Mouse (Mus musculus): ENCODE measurements around the gene Iba57. TPM values are rescaled to one million over a fixed set of nuclear protein-coding genes. Genes with fewer than 3 reads are reported as not detected.

Gene Iba57
- polyA plus RNA-seq, 1 experiment from 2014 or later = 3.8 TPM

DNA sequence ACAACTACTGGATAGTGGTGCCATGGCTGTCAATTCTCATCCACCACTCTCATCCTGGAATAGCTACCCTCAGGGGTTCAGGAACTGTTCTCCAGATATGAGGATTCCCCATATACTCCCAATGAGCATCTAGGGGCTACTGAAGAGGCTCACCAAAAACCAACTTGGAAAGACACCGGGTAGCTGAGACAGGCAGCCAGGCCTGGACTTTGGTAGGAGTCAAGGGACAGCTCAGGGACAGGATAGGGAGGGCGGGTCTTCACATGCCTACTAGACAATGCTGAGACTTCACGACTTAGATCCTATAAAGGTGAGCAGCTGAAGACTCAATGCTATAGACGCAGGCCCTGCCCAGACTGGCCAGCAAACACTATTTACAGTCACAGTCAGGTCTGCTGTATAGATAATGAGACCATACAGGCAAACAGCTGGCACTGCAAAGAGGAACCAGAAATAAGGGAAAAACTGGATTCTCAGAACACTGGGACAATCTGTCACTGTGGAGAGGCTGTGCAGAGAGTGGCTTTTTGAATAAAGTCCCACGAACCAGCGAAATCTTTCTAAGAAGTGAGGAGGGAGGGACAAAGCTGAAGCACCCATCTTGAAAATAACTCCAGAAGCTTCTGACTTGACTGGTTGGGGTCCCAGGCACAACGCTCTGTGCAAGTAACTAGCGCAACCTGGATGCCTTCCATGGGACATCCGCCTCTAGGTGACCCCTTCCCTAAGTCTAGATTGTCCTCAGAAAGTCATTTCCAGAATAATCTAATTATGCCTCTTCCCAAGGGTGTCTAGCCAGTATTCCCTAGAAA is 890 bp downstream of the Iba57 start:
- peak overlapping the region; percentile 99 for H3K27ac ChIP-seq (ENCODE audit: low read depth, low read length)
- H3K4me2 ChIP-seq = peak overlapping the region; percentile 62
- WGBS (ENCODE audit: insufficient replicate concordance) = 52% methylated on average over 9 of the region's 9 CpGs
- H3K4me1 ChIP-seq (ENCODE audit: control insufficient read depth, insufficient read depth, low read length) = peaks cover 27% of the 10 kb centered on the region
- peak overlapping the region; percentile 84 for H3K4me3 ChIP-seq (ENCODE audit: low read depth, low read length)
- ATAC-seq (replicated peaks; ENCODE audit: insufficient number of reproducible peaks, low FRiP score, low TSS enrichment) = 0 out of 2 replicates have a peak, but pooled peaks have one; percentile 3
- H3K9me3 ChIP-seq (replicated peaks; ENCODE audit: control insufficient read depth, low read length) = no peaks in the 10 kb centered on the region
- no peaks in the 10 kb centered on the region; the same call in 1 of the 2 replicates for H3K36me3 ChIP-seq (ENCODE audit: control insufficient read depth, insufficient read depth, low read length)
- H3K27me3 ChIP-seq (ENCODE audit: control insufficient read depth, insufficient read depth, low read length) = no peaks in the 10 kb centered on the region
- peak overlapping the region; percentile 97 for H3K9ac ChIP-seq (ENCODE audit: low read depth, low read length)

DNA sequence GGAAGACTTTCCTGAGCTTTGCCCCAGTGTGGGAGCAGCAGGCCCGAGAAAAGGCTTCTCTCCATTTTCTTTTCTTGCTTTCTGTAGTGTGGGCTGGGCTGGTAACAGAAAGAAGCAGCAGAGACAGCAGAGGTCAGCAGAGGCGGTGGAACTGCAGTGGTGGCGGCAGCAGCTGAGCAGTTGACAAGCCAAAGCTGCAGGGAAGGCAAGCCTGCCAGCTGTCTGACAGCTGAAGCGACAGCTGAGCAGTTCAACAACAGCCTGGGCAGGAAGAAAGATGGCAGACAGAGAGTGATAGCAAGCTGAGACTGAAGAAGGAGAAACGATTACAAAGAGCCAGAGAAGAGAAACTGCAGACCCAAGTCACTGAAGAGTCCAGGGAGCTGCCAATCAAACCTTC is 2.1 kb downstream of the Iba57 start:
- Histone ChIP-seq H3K4me2 (no peak overlapping the region), H3K27ac (ENCODE audit: low read depth, low read length) (peak overlapping the region; percentile 29)

DNA sequence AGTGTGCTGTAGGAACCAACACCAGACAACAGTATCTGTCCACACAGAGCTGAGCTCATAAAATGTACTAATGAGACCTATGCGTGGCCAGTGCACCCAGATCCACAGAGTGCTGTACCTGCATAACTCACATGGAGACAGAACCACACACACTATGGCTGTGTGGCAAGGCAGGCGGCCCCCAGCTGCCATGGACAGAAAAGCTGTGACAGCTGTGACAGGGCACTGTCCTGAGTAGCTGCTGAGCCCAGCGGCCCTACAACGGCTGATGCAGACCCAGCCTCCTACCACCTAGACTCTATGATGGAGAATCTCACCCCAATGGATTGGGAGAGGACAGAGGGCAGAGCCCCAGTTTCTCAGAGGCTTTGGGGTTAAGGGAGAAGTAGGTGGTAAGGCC is 4.0 kb downstream of the Iba57 start:
- H3K9ac ChIP-seq (ENCODE audit: low read depth, low read length) = no peak overlapping the region

More for the DNA sequence above, 2.1 kb downstream of the Iba57 start:
- ATAC-seq (replicated peaks; ENCODE audit: insufficient number of reproducible peaks, low FRiP score, low TSS enrichment) = no peak
- H3K4me3 ChIP-seq (ENCODE audit: low read depth, low read length) = no peak overlapping the region
- WGBS (ENCODE audit: insufficient replicate concordance) = 55% methylated on average over 5 of the region's 5 CpGs
- H3K9ac ChIP-seq (ENCODE audit: low read depth, low read length) = peak overlapping the region; percentile 18; the same call in 1 of the 2 replicates
- no peaks in the 10 kb centered on the region; the same call in 1 of the 2 replicates for H3K36me3 ChIP-seq (ENCODE audit: control insufficient read depth, insufficient read depth, low read length)
- H3K4me1 ChIP-seq (ENCODE audit: control insufficient read depth, insufficient read depth, low read length) = peaks cover 25% of the 10 kb centered on the region
- H3K27me3 ChIP-seq (ENCODE audit: control insufficient read depth, insufficient read depth, low read length) = no peaks in the 10 kb centered on the region
- H3K9me3 ChIP-seq (replicated peaks; ENCODE audit: control insufficient read depth, low read length) = no peaks in the 10 kb centered on the region

DNA sequence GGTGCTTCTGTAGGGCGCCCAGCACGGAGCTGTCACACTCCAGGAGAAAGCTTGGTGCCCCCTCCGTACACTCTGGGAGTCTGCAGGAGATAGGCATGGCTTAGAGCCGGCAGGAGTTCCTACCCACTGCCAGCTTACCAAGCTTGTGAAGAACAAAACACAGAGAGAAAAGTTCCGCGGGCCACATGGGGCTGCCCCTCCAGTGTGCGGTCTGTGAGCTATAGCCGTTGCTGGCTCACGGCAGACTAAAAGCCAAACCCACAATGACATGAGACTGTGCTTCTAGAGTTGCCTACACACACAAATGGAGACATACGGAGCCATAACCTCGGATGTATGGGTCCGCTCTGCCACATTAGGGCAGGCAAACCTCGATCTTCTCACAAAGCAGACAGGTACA is 4.4 kb downstream of the Iba57 start:
- 92% methylated on average over 13 of the region's 13 CpGs for WGBS (ENCODE audit: insufficient replicate concordance)
- no peaks in the 10 kb centered on the region for H3K27me3 ChIP-seq (ENCODE audit: control insufficient read depth, insufficient read depth, low read length)
- H3K4me1 ChIP-seq (ENCODE audit: control insufficient read depth, insufficient read depth, low read length) = peaks cover 15% of the 10 kb centered on the region
- no peak overlapping the region for H3K9ac ChIP-seq (ENCODE audit: low read depth, low read length)
- no peak for ATAC-seq (replicated peaks; ENCODE audit: insufficient number of reproducible peaks, low FRiP score, low TSS enrichment)
- H3K4me2 ChIP-seq = no peak overlapping the region
- no peaks in the 10 kb centered on the region for H3K9me3 ChIP-seq (replicated peaks; ENCODE audit: control insufficient read depth, low read length)
- no peak overlapping the region for H3K27ac ChIP-seq (ENCODE audit: low read depth, low read length)
- no peak overlapping the region for H3K4me3 ChIP-seq (ENCODE audit: low read depth, low read length)
- H3K36me3 ChIP-seq (ENCODE audit: control insufficient read depth, insufficient read depth, low read length) = no peaks in the 10 kb centered on the region; the same call in 1 of the 2 replicates

More for the DNA sequence above, 4.0 kb downstream of the Iba57 start:
- no peaks in the 10 kb centered on the region; the same call in 1 of the 2 replicates for H3K36me3 ChIP-seq (ENCODE audit: control insufficient read depth, insufficient read depth, low read length)
- no peak overlapping the region for H3K4me2 ChIP-seq
- H3K9me3 ChIP-seq (replicated peaks; ENCODE audit: control insufficient read depth, low read length) = no peaks in the 10 kb centered on the region
- H3K27ac ChIP-seq (ENCODE audit: low read depth, low read length) = no peak overlapping the region
- no peaks in the 10 kb centered on the region for H3K27me3 ChIP-seq (ENCODE audit: control insufficient read depth, insufficient read depth, low read length)
- ATAC-seq (replicated peaks; ENCODE audit: insufficient number of reproducible peaks, low FRiP score, low TSS enrichment) = no peak
- H3K4me3 ChIP-seq (ENCODE audit: low read depth, low read length) = no peak overlapping the region
- WGBS (ENCODE audit: insufficient replicate concordance) = 86% methylated on average over 4 of the region's 4 CpGs
- peaks cover 17% of the 10 kb centered on the region for H3K4me1 ChIP-seq (ENCODE audit: control insufficient read depth, insufficient read depth, low read length)

DNA sequence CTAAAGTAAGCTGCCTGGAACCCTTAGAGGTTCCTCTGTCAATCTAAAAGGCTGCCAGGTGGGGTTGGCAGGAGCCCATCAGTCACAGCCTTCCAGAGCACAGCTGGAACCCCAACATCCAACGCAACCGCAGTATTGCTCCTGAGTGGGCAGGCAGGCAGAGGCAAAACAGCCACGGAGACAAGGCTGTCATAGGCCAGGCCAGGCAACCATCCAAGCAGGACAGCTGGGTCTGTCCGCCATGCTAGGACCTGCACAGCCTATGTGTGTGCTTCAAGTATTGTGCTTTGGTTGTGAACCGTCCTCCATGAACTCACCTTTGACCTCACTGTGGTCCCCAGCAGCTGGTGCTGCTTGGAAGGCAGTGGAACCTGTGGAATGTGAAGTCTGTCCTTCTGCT is 7.6 kb downstream of the Iba57 start:
- Histone ChIP-seq H3K27ac (ENCODE audit: low read depth, low read length) (no peak overlapping the region), H3K27me3 (ENCODE audit: control insufficient read depth, insufficient read depth, low read length) (no peaks in the 10 kb centered on the region), H3K9ac (ENCODE audit: low read depth, low read length) (no peak overlapping the region), H3K36me3 (ENCODE audit: control insufficient read depth, insufficient read depth, low read length) (no peaks in the 10 kb centered on the region; the same call in 1 of the 2 replicates), H3K4me3 (ENCODE audit: low read depth, low read length) (no peak overlapping the region), H3K4me1 (ENCODE audit: control insufficient read depth, insufficient read depth, low read length) (peaks cover 3% of the 10 kb centered on the region), H3K4me2 (no peak overlapping the region), H3K9me3 (replicated peaks; ENCODE audit: control insufficient read depth, low read length) (no peaks in the 10 kb centered on the region)
- ATAC-seq (replicated peaks; ENCODE audit: insufficient number of reproducible peaks, low FRiP score, low TSS enrichment) = no peak
- WGBS (ENCODE audit: insufficient replicate concordance) = 94% methylated on average over 5 of the region's 5 CpGs

DNA sequence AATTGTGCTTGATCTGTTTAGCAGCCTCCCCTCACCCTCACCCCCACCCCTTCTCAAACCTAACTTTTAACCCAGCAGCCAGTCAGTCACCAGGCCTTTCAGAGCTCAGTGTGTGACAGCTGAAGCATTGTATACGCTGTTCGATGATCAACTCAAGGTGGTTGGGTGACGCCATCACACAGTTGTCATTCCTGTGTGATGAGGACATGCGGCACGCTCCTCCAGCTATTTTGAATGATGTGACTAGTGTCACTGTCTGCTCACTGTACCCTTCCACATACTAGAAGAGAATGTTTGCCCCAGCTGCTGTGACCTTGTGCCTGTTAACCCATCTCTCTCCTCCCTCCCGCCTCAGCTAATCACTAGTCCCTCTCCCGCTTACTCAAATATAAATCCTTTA is 9.3 kb downstream of the Iba57 start:
- peak overlapping the region; percentile 0; the same call in 1 of the 2 replicates for H3K27ac ChIP-seq (ENCODE audit: low read depth, low read length)

DNA sequence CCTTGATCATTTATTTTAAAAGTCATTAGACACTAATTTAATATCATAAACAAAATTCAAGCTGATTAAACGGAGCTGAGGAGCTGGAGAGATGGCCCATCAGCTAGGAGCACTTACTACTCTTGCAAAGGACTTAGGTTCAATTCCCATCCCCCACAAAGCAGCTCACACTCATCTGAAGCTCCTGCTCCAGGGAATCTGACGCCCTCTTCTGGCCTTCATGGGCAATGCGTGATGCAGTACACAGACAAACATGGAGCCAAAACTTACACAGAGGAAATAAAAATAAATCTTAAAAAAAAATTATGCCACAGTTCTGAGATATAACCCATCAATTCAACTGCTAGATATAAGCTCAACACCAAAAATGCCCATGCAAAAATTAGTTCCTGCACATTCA is 11.8 kb downstream of the Iba57 start:
- no peak overlapping the region for H3K4me2 ChIP-seq
- no peaks in the 10 kb centered on the region for H3K27me3 ChIP-seq (ENCODE audit: control insufficient read depth, insufficient read depth, low read length)
- H3K36me3 ChIP-seq (ENCODE audit: control insufficient read depth, insufficient read depth, low read length) = no peaks in the 10 kb centered on the region
- WGBS (ENCODE audit: insufficient replicate concordance) = 33% methylated on average over 3 of the region's 3 CpGs
- no peak overlapping the region for H3K4me3 ChIP-seq (ENCODE audit: low read depth, low read length)
- no peak overlapping the region for H3K27ac ChIP-seq (ENCODE audit: low read depth, low read length)
- no peak for ATAC-seq (replicated peaks; ENCODE audit: insufficient number of reproducible peaks, low FRiP score, low TSS enrichment)
- H3K4me1 ChIP-seq (ENCODE audit: control insufficient read depth, insufficient read depth, low read length) = peaks cover 3% of the 10 kb centered on the region
- H3K9ac ChIP-seq (ENCODE audit: low read depth, low read length) = no peak overlapping the region
- H3K9me3 ChIP-seq (replicated peaks; ENCODE audit: control insufficient read depth, low read length) = no peaks in the 10 kb centered on the region

More for the DNA sequence above, 9.3 kb downstream of the Iba57 start:
- peaks cover 3% of the 10 kb centered on the region for H3K4me1 ChIP-seq (ENCODE audit: control insufficient read depth, insufficient read depth, low read length)
- ATAC-seq (replicated peaks; ENCODE audit: insufficient number of reproducible peaks, low FRiP score, low TSS enrichment) = peak; percentile 37; the same call in 1 of the 2 replicates
- no peaks in the 10 kb centered on the region; the same call in 1 of the 2 replicates for H3K36me3 ChIP-seq (ENCODE audit: control insufficient read depth, insufficient read depth, low read length)
- H3K4me2 ChIP-seq = no peak overlapping the region
- no peak overlapping the region for H3K9ac ChIP-seq (ENCODE audit: low read depth, low read length)
- WGBS (ENCODE audit: insufficient replicate concordance) = 69% methylated on average over 7 of the region's 7 CpGs
- H3K27me3 ChIP-seq (ENCODE audit: control insufficient read depth, insufficient read depth, low read length) = no peaks in the 10 kb centered on the region
- H3K4me3 ChIP-seq (ENCODE audit: low read depth, low read length) = no peak overlapping the region
- H3K9me3 ChIP-seq (replicated peaks; ENCODE audit: control insufficient read depth, low read length) = no peaks in the 10 kb centered on the region

DNA sequence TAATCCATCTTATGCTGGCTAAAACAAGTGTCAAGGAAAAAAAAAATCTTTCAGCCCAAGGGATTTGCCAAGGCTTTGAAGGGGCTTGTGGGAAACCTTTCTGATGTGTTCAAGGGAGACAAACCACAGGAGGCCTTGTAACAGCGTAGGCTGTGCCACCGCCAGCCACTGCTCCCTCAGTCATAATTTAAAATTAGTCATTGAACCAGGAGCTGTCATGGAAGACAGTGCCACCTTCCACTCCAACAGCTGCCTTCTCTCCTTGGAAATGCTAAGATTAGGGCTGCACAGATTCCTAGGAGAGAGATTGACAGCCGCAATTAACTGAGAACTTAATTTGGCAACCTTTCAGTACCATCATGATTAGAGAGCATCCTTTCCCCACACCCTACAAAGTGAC is 14.2 kb downstream of the Iba57 start:
- 72% methylated on average over 3 of the region's 3 CpGs for WGBS (ENCODE audit: insufficient replicate concordance)
- peaks cover 3% of the 10 kb centered on the region for H3K4me1 ChIP-seq (ENCODE audit: control insufficient read depth, insufficient read depth, low read length)
- no peak overlapping the region for H3K4me3 ChIP-seq (ENCODE audit: low read depth, low read length)
- H3K27me3 ChIP-seq (ENCODE audit: control insufficient read depth, insufficient read depth, low read length) = no peaks in the 10 kb centered on the region
- no peak overlapping the region for H3K9ac ChIP-seq (ENCODE audit: low read depth, low read length)
- no peaks in the 10 kb centered on the region for H3K9me3 ChIP-seq (replicated peaks; ENCODE audit: control insufficient read depth, low read length)
- H3K27ac ChIP-seq (ENCODE audit: low read depth, low read length) = no peak overlapping the region
- no peak overlapping the region for H3K4me2 ChIP-seq
- no peak for ATAC-seq (replicated peaks; ENCODE audit: insufficient number of reproducible peaks, low FRiP score, low TSS enrichment)
- H3K36me3 ChIP-seq (ENCODE audit: control insufficient read depth, insufficient read depth, low read length) = no peaks in the 10 kb centered on the region

All from heart, embryonic 11.5 days (tissue).